Mouse (Mus musculus): Measurements from ENCODE around the gene Hist1h2bp. TPM values are rescaled to one million over a fixed set of nuclear protein-coding genes. Genes with fewer than 3 reads are reported as not detected.
"Not testable (repeated sequence)": the region's sequence is repeated elsewhere in the genome, so short reads cannot be mapped to it uniquely, and the experiment has no call there.

Hist1h2bp gene
- polyA plus RNA-seq, 1 experiment from 2014 or later: 0.44 TPM

DNA sequence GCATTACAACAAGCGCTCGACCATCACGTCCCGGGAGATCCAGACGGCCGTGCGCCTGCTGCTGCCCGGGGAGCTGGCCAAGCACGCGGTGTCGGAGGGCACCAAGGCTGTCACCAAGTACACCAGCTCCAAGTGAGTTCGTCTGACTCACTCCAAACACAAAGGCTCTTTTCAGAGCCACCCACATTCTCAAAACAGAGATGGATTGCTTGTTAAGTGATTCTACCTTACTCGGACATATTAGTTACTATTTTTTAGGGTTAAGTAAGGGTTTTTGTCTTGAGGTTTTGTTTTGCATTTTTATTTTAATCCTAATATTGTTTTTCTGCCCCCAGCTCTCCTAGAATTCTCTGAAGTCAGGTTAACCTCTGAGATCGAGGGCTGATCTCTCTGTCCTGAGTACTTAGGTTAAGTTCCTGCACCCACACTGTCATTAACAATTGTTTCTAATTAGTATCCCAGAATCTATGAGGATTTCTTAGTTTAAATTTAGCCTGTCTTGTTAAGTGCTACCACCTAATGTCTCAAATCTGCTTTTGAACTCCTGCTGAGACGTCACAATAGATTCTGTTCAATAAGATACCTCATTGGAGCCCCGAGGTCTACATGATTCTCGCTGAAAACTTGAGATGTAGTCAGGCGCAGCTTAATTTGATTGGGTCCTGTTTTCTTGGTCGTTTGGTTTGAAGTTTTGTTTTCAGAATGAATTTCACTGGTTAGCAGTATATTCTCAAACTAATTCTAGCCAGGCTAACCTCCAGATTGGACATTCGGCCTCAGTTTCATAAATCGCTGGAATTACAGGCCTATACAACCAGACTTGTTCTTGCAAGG lies 716 bp downstream of the Hist1h2bp start:
- H3K4me1 ChIP-seq (replicated peaks): peaks cover 24% of the 10 kb centered on the region
- 10% methylated on average over 17 of the region's 21 CpGs for WGBS
- peak overlapping the region; percentile 42; the same call in 1 of the 2 replicates for H3K27ac ChIP-seq (replicated peaks)
- H3K4me2 ChIP-seq: peak overlapping the region; percentile 69
- H3K9ac ChIP-seq: no peak overlapping the region
- H3K27me3 ChIP-seq: no peaks in the 10 kb centered on the region
- ATAC-seq (ENCODE audit: low FRiP score, low read depth): no peak; the same call in 1 of the 2 replicates
- H3K36me3 ChIP-seq: no peaks in the 10 kb centered on the region
- H3K9me3 ChIP-seq: no peaks in the 10 kb centered on the region
- peak overlapping the region; percentile 34 for H3K4me3 ChIP-seq

DNA sequence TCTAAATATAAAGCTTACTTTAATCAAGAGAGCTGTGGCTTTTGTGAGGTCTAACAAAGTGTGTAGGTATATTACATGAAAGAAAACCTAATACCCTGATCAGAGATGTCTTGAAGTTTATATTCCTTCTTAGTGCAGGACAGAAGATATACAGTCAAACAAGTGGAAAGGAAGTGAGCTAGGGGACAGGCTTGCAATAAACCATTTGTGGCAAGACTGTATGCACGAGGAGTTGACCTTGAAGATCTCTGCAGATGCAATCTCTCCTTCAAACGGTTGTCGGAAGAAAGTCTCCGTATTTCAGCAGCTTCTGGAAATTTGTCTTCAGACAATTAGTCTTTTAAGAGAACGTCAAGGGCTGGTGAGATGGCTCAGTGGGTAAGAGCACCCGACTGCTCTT lies 2.7 kb downstream of the Hist1h2bp start:
- WGBS: 59% methylated on average over 6 of the region's 6 CpGs
- no peak overlapping the region for H3K4me2 ChIP-seq
- no peak overlapping the region for H3K9ac ChIP-seq
- H3K4me3 ChIP-seq: no peak overlapping the region
- H3K36me3 ChIP-seq: no peaks in the 10 kb centered on the region
- peaks cover 18% of the 10 kb centered on the region for H3K4me1 ChIP-seq (replicated peaks)
- no peaks in the 10 kb centered on the region for H3K27me3 ChIP-seq
- H3K9me3 ChIP-seq: no peaks in the 10 kb centered on the region
- H3K27ac ChIP-seq (replicated peaks): no peak overlapping the region
- no peak for ATAC-seq (ENCODE audit: low FRiP score, low read depth)

DNA sequence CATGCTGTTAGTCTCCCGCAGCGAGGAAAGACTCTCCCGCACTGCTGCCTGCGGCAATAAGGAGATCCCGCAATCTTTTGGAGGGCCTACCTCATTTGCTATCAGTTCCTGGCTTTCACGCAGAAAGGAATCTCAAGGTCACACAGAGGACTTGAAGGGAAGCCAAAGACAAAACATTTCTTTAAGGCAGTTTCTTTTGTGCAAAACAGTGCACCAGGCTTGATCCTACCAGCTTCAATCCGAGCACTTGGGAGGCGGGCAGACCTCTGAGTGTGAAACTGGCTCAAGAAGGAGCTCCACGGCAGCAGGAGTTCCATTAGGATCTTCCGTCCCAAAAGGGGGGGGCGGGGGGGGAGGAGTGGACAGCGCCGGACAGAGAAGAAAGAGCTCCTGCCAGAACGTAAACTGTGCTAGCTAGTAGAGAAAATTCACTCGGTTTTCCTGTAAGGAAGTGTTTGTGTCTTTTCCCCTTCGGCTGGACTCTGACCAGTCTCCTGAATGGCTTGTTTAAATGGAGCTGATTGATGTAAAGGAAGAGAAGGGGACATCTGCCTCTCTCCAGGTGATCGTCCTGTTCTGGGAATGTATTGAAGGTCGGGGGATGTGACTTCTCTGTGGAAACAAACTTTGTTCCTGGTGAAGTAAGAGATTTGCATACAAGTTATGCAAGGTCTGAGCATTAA lies 3.5 kb downstream of the Hist1h2bp start:
- Histone ChIP-seq H3K9me3 (no peaks in the 10 kb centered on the region), H3K9ac (0 out of 2 replicates have a peak overlapping the region, but pooled peaks have one; percentile 17), H3K4me2 (peak overlapping the region; percentile 47), H3K4me1 (replicated peaks) (peaks cover 16% of the 10 kb centered on the region), H3K27me3 (no peaks in the 10 kb centered on the region), H3K4me3 (peak overlapping the region; percentile 2; the same call in 1 of the 2 replicates), H3K27ac (replicated peaks) (no peak overlapping the region), H3K36me3 (no peaks in the 10 kb centered on the region)
- no peak for ATAC-seq (ENCODE audit: low FRiP score, low read depth)
- WGBS: 8% methylated on average over 18 of the region's 18 CpGs

DNA sequence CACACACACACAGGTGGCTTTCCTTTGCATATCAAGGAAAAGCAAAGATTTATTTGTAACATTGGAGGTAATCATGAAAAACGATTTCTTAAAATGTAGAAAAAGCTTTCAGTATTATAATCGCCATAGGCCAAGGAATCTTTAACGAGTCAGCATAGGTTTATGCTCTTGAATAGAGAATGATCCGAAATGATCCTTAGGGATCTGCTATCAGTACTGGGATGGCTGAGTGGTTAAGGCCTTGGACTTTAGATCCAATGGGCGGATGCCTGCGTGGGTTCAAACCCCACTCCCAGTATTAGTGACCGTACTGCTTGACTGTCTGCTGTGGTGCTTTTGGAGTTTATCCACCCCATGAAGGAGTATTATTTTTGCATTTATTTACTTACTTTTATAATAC lies 8.3 kb downstream of the Hist1h2bp start:
- H3K36me3 ChIP-seq: no peaks in the 10 kb centered on the region
- no peak overlapping the region for H3K27ac ChIP-seq (replicated peaks)
- H3K27me3 ChIP-seq: no peaks in the 10 kb centered on the region
- no peak overlapping the region for H3K9ac ChIP-seq
- no peak for ATAC-seq (ENCODE audit: low FRiP score, low read depth)
- no peak overlapping the region for H3K4me2 ChIP-seq
- 94% methylated on average over 7 of the region's 7 CpGs for WGBS
- H3K9me3 ChIP-seq: no peaks in the 10 kb centered on the region
- H3K4me3 ChIP-seq: no peak overlapping the region
- no peaks in the 10 kb centered on the region for H3K4me1 ChIP-seq (replicated peaks)

DNA sequence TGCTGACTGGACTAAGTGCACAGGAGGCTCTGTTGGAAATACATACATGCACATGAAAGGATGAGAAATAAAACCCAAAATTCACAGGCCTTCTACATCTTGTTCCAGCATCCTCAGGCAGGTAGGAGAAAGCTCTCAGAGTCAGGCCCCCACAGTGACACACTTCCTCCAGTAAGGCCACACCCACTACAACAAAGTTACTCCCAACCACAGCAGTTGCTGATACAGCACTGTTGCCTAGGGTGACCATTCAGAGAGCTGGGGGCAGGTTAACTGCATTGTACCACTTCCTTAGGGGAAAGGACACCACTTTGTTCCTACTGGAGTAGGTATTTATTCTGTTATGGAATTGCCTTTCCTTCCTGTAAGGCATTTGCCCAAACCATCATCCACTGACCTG lies 9.9 kb downstream of the Hist1h2bp start:
- ATAC-seq (ENCODE audit: low FRiP score, low read depth); H3K36me3 ChIP-seq; H3K4me3 ChIP-seq; H3K9me3 ChIP-seq; H3K4me2 ChIP-seq; H3K4me1 ChIP-seq (replicated peaks); H3K27me3 ChIP-seq; H3K27ac ChIP-seq (replicated peaks); H3K9ac ChIP-seq: not testable (repeated sequence)

DNA sequence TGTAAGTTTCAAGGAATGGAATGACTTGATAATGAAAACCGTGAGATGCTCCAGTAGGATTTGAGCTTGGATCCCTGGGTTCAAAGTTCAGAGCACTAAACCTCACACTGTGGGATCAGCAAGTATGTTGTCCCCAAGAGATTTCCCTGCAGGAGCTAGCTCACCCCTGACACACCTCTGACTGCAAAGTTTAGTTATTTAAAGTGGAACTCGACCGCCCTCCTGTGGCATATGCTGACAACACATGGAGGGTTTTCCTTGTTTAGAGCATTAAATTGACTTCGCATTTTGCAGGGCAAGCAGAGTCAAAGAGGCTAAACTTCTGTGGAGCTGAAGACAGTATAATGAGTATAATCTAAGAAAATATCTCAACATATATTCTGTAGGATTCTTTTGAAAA lies 15.8 kb downstream of the Hist1h2bp start:
- not testable (repeated sequence) for H3K27ac ChIP-seq (replicated peaks); H3K4me2 ChIP-seq; H3K9ac ChIP-seq; H3K9me3 ChIP-seq; H3K4me3 ChIP-seq; H3K27me3 ChIP-seq; H3K4me1 ChIP-seq (replicated peaks); H3K36me3 ChIP-seq
- WGBS: no CpG with 5 or more reads among the region's 4 CpGs
- peak; percentile 73; the same call in 1 of the 2 replicates for ATAC-seq (ENCODE audit: low FRiP score, low read depth)

DNA sequence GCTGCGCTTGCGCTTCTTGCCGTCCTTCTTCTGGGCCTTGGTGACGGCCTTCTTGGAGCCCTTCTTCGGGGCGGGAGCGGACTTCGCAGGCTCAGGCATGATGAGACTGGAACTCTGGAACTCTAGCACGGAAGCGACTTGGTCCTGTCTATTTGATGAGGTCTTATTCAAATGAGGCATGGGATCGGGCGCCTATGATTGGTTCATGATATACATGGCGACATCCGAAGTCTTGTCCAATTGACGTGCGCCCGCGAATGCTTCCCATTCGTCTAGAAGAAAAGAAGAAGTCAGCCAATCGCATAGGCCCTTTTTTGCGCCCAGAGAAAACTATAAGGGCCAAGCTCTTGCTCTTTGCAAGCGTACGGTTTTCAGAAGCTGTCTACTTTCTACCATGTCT lies 22.8 kb downstream of the Hist1h2bp start, which contains the start of the genes Hist1h2bq and Hist1h2ao:
Hist1h2bq (minus strand) TSS at position 125 of the 400 bp plus-strand sequence.
Hist1h2ao (plus strand) TSS at position 393 of the 400 bp plus-strand sequence.
- not testable (repeated sequence) for H3K4me3 ChIP-seq; H3K9ac ChIP-seq; H3K4me1 ChIP-seq (replicated peaks); H3K4me2 ChIP-seq; H3K27ac ChIP-seq (replicated peaks); H3K27me3 ChIP-seq; H3K36me3 ChIP-seq; H3K9me3 ChIP-seq
- no CpG with 5 or more reads among the region's 23 CpGs for WGBS
- peak; percentile 99 for ATAC-seq (ENCODE audit: low FRiP score, low read depth)

DNA sequence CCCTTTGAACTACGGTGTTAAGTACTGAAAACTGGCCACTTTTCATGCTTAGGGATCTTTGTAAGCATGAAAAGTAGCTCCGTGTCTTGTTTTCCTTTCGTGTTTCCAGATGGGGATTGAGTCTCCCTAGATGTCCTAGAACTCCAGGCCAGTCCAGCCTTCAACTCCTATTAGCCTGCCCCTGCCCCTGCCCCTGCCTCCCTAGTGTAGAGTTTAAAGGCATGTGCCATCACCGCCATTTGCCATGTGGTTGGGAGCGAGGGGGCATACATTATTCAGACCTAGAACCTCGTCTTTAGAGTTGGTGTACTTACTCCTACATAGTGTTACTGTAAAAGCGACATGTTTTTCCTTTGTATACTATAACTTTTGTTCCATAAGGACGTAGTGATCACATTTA lies 23.8 kb downstream of the Hist1h2bp start:
- not testable (repeated sequence) for H3K4me3 ChIP-seq; H3K27me3 ChIP-seq; H3K36me3 ChIP-seq; H3K27ac ChIP-seq (replicated peaks); H3K9me3 ChIP-seq; ATAC-seq (ENCODE audit: low FRiP score, low read depth); H3K9ac ChIP-seq; H3K4me1 ChIP-seq (replicated peaks); H3K4me2 ChIP-seq
- no CpG with 5 or more reads among the region's 8 CpGs for WGBS

DNA sequence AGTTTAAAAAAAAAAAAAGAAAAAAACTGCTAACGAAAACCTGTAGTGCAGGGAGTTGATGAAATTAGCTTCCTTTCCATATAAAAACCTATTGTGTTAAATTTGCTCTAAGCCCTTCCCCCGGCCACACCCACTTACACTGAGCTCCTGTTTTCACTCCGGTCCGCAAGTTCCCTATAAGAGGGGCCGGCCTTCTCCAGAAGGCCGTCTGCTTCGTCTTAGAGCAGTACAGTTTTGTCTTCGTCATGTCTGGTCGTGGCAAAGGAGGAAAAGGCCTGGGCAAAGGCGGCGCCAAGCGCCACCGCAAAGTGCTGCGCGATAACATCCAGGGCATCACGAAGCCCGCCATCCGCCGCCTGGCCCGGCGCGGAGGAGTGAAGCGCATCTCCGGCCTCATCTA lies 24.3 kb downstream of the Hist1h2bp start, which contains the start of gene Hist1h4m:
Hist1h4m (plus strand) TSS at position 208 of the 400 bp plus-strand sequence.
- not testable (repeated sequence) for H3K27ac ChIP-seq (replicated peaks); H3K4me1 ChIP-seq (replicated peaks); H3K9me3 ChIP-seq; H3K36me3 ChIP-seq; H3K9ac ChIP-seq; H3K27me3 ChIP-seq
- ATAC-seq (ENCODE audit: low FRiP score, low read depth): peak; percentile 77
- Histone ChIP-seq H3K4me2 (peak within 1 kb of the TSS; percentile 47), H3K4me3 (peak within 1 kb of the TSS; percentile 21; the same call in 1 of the 2 replicates)
- no CpG with 5 or more reads among the region's 24 CpGs for WGBS

DNA sequence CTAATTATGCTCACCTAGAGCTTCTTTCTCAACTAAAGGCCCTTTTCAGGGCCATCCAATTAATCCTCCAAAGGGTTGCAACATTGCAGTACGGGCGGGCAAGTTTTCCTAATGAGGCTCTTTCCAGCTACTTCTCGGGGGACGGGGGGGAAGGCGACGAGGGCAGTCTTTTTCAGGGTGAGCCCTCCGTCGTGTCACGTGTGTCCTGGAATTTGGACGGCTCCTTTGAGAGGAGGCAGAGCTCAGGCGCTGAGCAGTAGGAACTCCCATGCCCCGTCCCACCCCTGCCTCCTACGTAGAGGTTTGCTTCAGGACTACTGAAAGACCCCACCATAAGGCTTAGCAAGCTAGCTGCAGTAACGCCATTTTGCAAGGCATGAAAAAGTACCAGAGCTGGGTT lies 24.8 kb downstream of the Hist1h2bp start:
- Histone ChIP-seq H3K4me2 (peak overlapping the region; percentile 47), H3K4me3 (peak overlapping the region; percentile 21; the same call in 1 of the 2 replicates)
- H3K36me3 ChIP-seq; H3K9ac ChIP-seq; H3K4me1 ChIP-seq (replicated peaks); H3K27ac ChIP-seq (replicated peaks); H3K9me3 ChIP-seq; H3K27me3 ChIP-seq: not testable (repeated sequence)
- peak; percentile 37 for ATAC-seq (ENCODE audit: low FRiP score, low read depth)
- under 1% methylated on average over 14 of the region's 14 CpGs for WGBS

DNA sequence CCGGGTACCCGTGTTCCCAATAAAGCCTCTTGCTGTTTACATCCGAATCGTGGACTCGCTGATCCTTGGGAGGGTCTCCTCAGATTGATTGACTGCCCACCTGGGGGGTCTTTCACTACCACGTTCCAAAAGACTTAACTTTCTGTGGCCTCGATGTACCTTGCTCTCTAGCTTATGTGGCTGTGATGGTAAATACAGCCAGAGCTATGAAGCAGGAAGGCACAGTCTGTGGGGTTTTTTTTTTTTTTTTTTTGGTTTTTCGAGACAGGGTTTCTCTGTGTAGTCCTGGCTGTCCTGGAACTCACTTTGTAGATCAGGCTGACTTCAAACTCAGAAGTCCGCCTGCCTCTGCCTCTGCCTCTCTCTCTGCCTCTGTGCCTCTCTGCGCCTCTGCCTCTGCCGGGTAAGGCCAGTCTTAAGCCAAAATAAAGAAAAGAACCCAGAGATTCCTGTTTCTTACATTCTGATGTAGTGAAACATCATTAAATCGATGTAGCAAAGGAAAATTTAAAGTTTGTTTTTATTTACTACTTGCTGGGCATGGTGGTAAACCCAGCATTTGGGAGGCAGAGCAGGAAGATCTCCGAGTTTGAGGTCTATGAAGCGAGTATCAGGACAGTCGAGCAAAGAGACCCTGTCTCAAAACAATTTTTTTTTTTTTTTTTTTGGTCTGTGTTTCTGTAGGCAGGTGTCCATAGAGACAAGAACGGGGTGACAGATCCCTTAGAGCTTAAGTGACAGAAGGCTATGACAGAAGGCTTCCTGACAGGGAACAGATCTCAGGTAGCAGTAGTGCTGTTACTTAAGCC lies 33.0 kb downstream of the Hist1h2bp start:
- H3K4me2 ChIP-seq; H3K27ac ChIP-seq (replicated peaks); ATAC-seq (ENCODE audit: low FRiP score, low read depth); H3K36me3 ChIP-seq; H3K4me3 ChIP-seq; H3K9ac ChIP-seq; H3K9me3 ChIP-seq; H3K4me1 ChIP-seq (replicated peaks); H3K27me3 ChIP-seq: not testable (repeated sequence)
- WGBS: 69% methylated on average over 7 of the region's 16 CpGs

DNA sequence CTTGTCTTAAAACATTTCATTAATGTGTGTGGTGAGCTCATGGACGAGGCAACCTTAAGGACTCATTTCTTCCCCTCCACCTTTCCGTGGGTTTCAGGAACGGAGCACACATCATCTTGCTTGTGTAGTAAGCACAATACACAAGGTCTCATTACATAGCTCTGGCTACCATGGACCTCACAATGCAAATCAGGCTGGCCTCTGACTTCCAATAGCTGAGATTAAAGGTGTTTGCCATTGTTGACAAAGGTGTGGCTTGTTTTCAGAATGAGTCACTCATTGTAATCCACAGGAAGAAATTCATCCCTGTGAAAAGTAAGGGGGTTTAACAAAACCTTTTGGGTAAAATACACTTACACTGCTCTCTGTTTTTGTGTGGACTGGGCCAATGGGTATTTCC lies 41.2 kb downstream of the Hist1h2bp start:
- H3K4me1 ChIP-seq (replicated peaks): no peaks in the 10 kb centered on the region
- no peak for ATAC-seq (ENCODE audit: low FRiP score, low read depth)
- H3K27me3 ChIP-seq: no peaks in the 10 kb centered on the region
- H3K4me3 ChIP-seq: no peak overlapping the region
- H3K36me3 ChIP-seq: no peaks in the 10 kb centered on the region
- WGBS: 87% methylated on average over 3 of the region's 3 CpGs
- no peak overlapping the region for H3K9ac ChIP-seq
- no peaks in the 10 kb centered on the region for H3K9me3 ChIP-seq
- no peak overlapping the region for H3K27ac ChIP-seq (replicated peaks)
- H3K4me2 ChIP-seq: no peak overlapping the region
